Mouse (Mus musculus): ENCODE data around the gene Mkln1. TPM values are rescaled to one million over a fixed set of nuclear protein-coding genes. Genes with fewer than 3 reads are reported as not detected.

The Mkln1 gene
- polyA plus RNA-seq, 1 experiment: 40.7 TPM

DNA sequence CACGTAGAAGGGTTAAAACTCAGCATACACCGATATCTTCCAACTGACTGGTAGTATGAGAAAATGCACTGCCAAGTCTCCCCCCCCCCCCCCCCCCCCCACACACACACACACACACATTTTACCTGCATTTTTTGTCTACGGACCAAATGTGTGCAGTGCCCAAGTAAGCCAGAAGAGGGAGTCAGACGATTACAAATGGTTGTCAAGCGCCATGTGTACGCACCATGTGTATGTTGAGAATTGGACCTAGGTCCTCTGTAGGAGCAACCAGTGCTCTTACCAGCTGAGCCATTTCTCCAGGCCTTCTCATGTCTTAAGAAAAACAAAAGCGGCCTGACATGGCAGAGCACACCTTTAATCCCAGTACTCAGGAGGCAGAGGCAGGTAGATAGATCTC, 129.4 kb downstream of the Mkln1 start:
- Histone ChIP-seq H3K4me3 (ENCODE audit: control insufficient read depth, low read depth, low read length) (no peak overlapping the region), H3K27me3 (ENCODE audit: control insufficient read depth, insufficient read depth, low read length) (no peaks in the 10 kb centered on the region), H3K4me1 (ENCODE audit: control insufficient read depth, insufficient read depth, low read length) (no peaks in the 10 kb centered on the region), H3K36me3 (ENCODE audit: control insufficient read depth, insufficient read depth, low read length) (no peaks in the 10 kb centered on the region), H3K27ac (ENCODE audit: control insufficient read depth, insufficient read depth, low read depth, low read length) (no peak overlapping the region)
- no peak for TF ChIP-seq CTCF (IDR thresholded peaks at IDR 0.05; ENCODE audit: control insufficient read depth, insufficient read depth, insufficient replicate concordance, low read depth, low read length)
- no peak for TF ChIP-seq POLR2A (IDR thresholded peaks at IDR 0.05; ENCODE audit: control insufficient read depth, low read depth, low read length)

DNA sequence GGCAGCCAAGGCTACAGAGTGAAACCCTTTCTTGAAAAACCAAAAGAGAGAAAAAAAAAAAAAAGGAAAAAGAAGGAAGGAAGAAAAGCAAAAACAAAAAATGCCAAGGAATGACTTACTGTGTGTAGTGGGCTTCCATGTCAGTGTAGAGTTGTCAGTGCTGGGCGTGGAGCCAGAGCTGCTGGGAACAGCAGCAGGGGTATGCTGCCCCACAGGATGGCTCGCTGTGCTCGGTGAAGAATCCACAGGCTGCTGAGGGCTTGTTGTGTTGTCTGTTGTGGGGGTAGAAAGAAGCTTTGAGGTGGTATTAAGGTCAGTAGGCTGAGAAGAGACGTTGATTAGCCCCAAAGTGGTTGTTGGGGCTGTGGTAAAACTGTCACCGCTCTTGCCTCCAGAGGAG, 129.8 kb downstream of the Mkln1 start:
- TF ChIP-seq CTCF (IDR thresholded peaks at IDR 0.05; ENCODE audit: control insufficient read depth, insufficient read depth, insufficient replicate concordance, low read depth, low read length) (peak; percentile 1; the same call in 1 of the 2 replicates), POLR2A (IDR thresholded peaks at IDR 0.05; ENCODE audit: control insufficient read depth, low read depth, low read length) (no peak)
- Histone ChIP-seq H3K27me3 (ENCODE audit: control insufficient read depth, insufficient read depth, low read length) (no peaks in the 10 kb centered on the region), H3K4me1 (ENCODE audit: control insufficient read depth, insufficient read depth, low read length) (no peaks in the 10 kb centered on the region), H3K4me3 (ENCODE audit: control insufficient read depth, low read depth, low read length) (no peak overlapping the region), H3K36me3 (ENCODE audit: control insufficient read depth, insufficient read depth, low read length) (no peaks in the 10 kb centered on the region), H3K27ac (ENCODE audit: control insufficient read depth, insufficient read depth, low read depth, low read length) (no peak overlapping the region)

DNA sequence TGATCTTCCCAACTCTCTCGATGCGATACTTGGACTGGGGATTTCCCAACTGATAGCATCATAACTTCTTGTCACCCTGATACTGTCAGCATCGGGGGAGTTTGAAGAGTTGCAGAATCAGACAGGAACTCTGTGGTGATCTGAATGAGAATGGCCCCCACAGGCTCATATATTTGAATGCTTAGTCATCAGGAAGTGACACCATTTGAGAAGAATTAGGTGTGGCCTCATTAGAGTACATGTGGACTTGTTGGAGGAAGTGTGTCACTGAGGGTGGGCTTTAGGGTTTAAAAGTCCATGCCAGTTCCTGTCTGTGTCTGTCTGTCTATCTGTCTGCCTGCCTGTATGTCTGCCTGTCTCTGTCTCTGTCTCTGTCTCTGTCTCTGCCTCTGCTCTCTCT, 133.3 kb downstream of the Mkln1 start:
- no peaks in the 10 kb centered on the region for H3K27me3 ChIP-seq (ENCODE audit: control insufficient read depth, insufficient read depth, low read length)
- H3K4me3 ChIP-seq (ENCODE audit: control insufficient read depth, low read depth, low read length): no peak overlapping the region
- no peak overlapping the region for H3K27ac ChIP-seq (ENCODE audit: control insufficient read depth, insufficient read depth, low read depth, low read length)
- TF ChIP-seq POLR2A (IDR thresholded peaks at IDR 0.05; ENCODE audit: control insufficient read depth, low read depth, low read length) (no peak), CTCF (IDR thresholded peaks at IDR 0.05; ENCODE audit: control insufficient read depth, insufficient read depth, insufficient replicate concordance, low read depth, low read length) (no peak)
- no peaks in the 10 kb centered on the region for H3K36me3 ChIP-seq (ENCODE audit: control insufficient read depth, insufficient read depth, low read length)
- H3K4me1 ChIP-seq (ENCODE audit: control insufficient read depth, insufficient read depth, low read length): no peaks in the 10 kb centered on the region

DNA sequence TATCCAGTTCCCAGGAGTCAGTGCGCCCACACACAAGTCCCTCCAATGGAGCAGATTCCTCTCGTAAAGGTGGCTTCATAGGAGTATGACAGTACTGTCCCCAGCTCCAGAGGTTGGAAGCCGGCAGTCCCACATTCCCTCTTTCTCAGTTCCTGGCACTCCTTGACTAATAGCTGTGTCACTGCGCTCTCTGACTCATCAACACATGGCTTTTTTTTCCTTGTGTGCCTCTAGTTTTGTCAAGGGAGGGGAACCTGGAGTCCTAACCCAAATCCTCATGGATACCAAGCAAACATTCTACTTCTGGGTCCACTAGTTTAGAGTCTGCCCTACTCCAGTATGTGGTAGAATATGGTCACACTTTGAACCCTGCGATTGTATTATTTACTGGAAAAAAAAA, 136.2 kb downstream of the Mkln1 start:
- TF ChIP-seq CTCF (IDR thresholded peaks at IDR 0.05; ENCODE audit: control insufficient read depth, insufficient read depth, insufficient replicate concordance, low read depth, low read length): no peak
- TF ChIP-seq POLR2A (IDR thresholded peaks at IDR 0.05; ENCODE audit: control insufficient read depth, low read depth, low read length): no peak
- Histone ChIP-seq H3K4me3 (ENCODE audit: control insufficient read depth, low read depth, low read length) (no peak overlapping the region), H3K4me1 (ENCODE audit: control insufficient read depth, insufficient read depth, low read length) (no peaks in the 10 kb centered on the region), H3K27ac (ENCODE audit: control insufficient read depth, insufficient read depth, low read depth, low read length) (no peak overlapping the region), H3K36me3 (ENCODE audit: control insufficient read depth, insufficient read depth, low read length) (no peaks in the 10 kb centered on the region), H3K27me3 (ENCODE audit: control insufficient read depth, insufficient read depth, low read length) (no peaks in the 10 kb centered on the region)

DNA sequence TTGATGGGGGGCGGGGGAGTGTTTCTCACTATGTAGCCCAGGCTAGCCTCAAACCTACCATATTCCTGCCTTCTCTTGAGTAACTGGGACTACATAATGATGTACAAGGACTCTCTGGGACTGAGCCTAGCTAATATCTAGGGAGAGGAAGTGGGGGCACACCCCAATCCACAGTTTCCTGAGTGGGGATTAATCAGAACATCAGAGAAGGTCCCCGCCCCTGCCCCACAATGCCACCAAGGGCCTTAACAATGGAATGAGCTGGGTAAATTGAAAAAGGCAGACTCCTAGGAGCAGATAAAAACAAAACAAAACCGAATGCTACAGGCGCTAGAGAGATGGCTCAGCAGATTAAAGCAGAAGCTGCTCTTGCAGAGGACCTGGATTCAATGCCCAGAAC, 138.7 kb downstream of the Mkln1 start:
- Histone ChIP-seq H3K4me1 (ENCODE audit: control insufficient read depth, insufficient read depth, low read length) (no peaks in the 10 kb centered on the region), H3K4me3 (ENCODE audit: control insufficient read depth, low read depth, low read length) (no peak overlapping the region), H3K27me3 (ENCODE audit: control insufficient read depth, insufficient read depth, low read length) (no peaks in the 10 kb centered on the region), H3K27ac (ENCODE audit: control insufficient read depth, insufficient read depth, low read depth, low read length) (no peak overlapping the region), H3K36me3 (ENCODE audit: control insufficient read depth, insufficient read depth, low read length) (no peaks in the 10 kb centered on the region)
- TF ChIP-seq CTCF (IDR thresholded peaks at IDR 0.05; ENCODE audit: control insufficient read depth, insufficient read depth, insufficient replicate concordance, low read depth, low read length) (no peak), POLR2A (IDR thresholded peaks at IDR 0.05; ENCODE audit: control insufficient read depth, low read depth, low read length) (no peak)

DNA sequence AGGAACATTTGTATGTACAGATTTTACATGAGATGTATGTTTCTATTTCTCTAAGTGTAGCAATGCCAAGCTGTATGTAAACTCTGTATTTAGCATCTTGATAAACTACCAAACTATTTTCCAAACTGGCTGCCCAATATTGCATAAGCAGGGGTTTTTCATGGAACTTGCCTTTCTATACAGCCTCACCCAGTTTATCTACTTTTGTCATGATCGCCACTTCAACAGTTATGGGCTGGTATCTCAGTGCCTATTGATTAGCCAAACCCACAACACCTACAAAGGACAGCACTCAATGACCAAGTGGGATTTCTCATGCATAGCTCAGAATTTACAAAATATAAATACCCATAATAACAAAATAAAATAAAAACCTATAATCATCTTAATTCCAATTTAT, 139.6 kb downstream of the Mkln1 start:
- Histone ChIP-seq H3K4me3 (ENCODE audit: control insufficient read depth, low read depth, low read length) (no peak overlapping the region), H3K27ac (ENCODE audit: control insufficient read depth, insufficient read depth, low read depth, low read length) (no peak overlapping the region), H3K36me3 (ENCODE audit: control insufficient read depth, insufficient read depth, low read length) (no peaks in the 10 kb centered on the region), H3K27me3 (ENCODE audit: control insufficient read depth, insufficient read depth, low read length) (no peaks in the 10 kb centered on the region), H3K4me1 (ENCODE audit: control insufficient read depth, insufficient read depth, low read length) (no peaks in the 10 kb centered on the region)
- TF ChIP-seq POLR2A (IDR thresholded peaks at IDR 0.05; ENCODE audit: control insufficient read depth, low read depth, low read length): no peak
- no peak for TF ChIP-seq CTCF (IDR thresholded peaks at IDR 0.05; ENCODE audit: control insufficient read depth, insufficient read depth, insufficient replicate concordance, low read depth, low read length)

DNA sequence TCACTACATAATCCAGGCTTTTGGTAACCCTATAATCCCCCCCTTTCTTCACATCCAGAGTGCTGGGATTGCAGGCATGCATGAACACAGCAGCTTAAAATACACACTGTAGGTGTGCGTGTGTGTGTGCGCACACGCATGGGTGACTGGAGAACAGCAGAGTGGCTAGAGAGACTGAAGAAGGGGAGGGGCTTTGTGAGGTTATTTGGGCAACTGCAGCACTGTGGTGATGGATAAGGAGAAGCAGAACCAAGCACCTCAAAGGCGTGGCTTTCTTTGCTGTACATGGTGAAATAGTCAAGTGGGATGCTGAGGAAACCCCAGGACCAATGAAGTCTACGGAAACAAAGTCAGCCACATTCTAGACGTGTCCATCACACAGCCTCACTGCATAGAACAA, 141.5 kb downstream of the Mkln1 start:
- no peaks in the 10 kb centered on the region for H3K4me1 ChIP-seq (ENCODE audit: control insufficient read depth, insufficient read depth, low read length)
- TF ChIP-seq CTCF (IDR thresholded peaks at IDR 0.05; ENCODE audit: control insufficient read depth, insufficient read depth, insufficient replicate concordance, low read depth, low read length): no peak
- TF ChIP-seq POLR2A (IDR thresholded peaks at IDR 0.05; ENCODE audit: control insufficient read depth, low read depth, low read length): no peak
- H3K27ac ChIP-seq (ENCODE audit: control insufficient read depth, insufficient read depth, low read depth, low read length): no peak overlapping the region
- no peak overlapping the region for H3K4me3 ChIP-seq (ENCODE audit: control insufficient read depth, low read depth, low read length)
- H3K36me3 ChIP-seq (ENCODE audit: control insufficient read depth, insufficient read depth, low read length): no peaks in the 10 kb centered on the region
- no peaks in the 10 kb centered on the region for H3K27me3 ChIP-seq (ENCODE audit: control insufficient read depth, insufficient read depth, low read length)

DNA sequence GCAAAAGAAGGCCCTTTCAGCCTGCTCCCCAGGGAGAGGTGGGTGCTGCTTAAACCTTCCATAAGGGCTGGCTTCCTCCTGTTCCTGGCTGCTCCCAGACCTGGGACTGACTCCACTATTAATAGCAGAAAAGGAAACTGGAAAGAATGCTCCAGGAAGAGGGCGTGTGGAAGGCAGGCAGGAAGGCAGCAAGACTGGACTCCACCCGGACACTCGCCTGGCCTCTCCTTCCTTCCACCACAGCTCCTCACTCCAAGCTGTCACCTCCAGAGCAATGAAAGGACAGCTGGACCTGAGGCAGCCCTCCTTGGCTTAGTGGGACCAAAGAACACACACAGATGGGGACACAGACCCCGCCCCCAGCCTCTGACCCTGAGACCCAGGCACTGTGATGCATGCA, 145.8 kb downstream of the Mkln1 start:
- Histone ChIP-seq H3K36me3 (ENCODE audit: control insufficient read depth, insufficient read depth, low read length) (no peaks in the 10 kb centered on the region), H3K4me1 (ENCODE audit: control insufficient read depth, insufficient read depth, low read length) (no peaks in the 10 kb centered on the region), H3K4me3 (ENCODE audit: control insufficient read depth, low read depth, low read length) (no peak overlapping the region), H3K27me3 (ENCODE audit: control insufficient read depth, insufficient read depth, low read length) (no peaks in the 10 kb centered on the region), H3K27ac (ENCODE audit: control insufficient read depth, insufficient read depth, low read depth, low read length) (no peak overlapping the region)
- TF ChIP-seq POLR2A (IDR thresholded peaks at IDR 0.05; ENCODE audit: control insufficient read depth, low read depth, low read length) (no peak), CTCF (IDR thresholded peaks at IDR 0.05; ENCODE audit: control insufficient read depth, insufficient read depth, insufficient replicate concordance, low read depth, low read length) (no peak)

Measured in testis, adult 2 months (tissue).